Mouse (Mus musculus): Measurements from ENCODE around the gene Syndig1l.
A peak's percentile ranks its signal among the peaks of the same experiment; 100 is the strongest.

Gene Syndig1l

GRCm38 (mm10) chr12:84698319-84699081 lies at the start of gene Syndig1l:
Syndig1l (minus strand) TSS chr12:84698831.
- peak; percentile 65 to 89 for DNase-seq (ENCODE audit: low spot score in 2 of 2)

- DNase-seq (ENCODE audit: low spot score in 2 of 2) = no peak
These were observed 49.5 kb upstream of the Syndig1l start for GRCm38 (mm10) chr12:84748134-84748533.

GRCm38 (mm10) chr12:84745700-84746099 lies 47.1 kb upstream of the Syndig1l start:
- DNase-seq (ENCODE audit: low spot score in 2 of 2) = no peak

- DNase-seq (ENCODE audit: low spot score in 2 of 2) = no peak
These were observed 44.9 kb upstream of the Syndig1l start for GRCm38 (mm10) chr12:84743496-84743895.

GRCm38 (mm10) chr12:84733366-84733765 lies 34.7 kb upstream of the Syndig1l start:
- no peak for DNase-seq (ENCODE audit: low spot score in 2 of 2)

GRCm38 (mm10) chr12:84728421-84728820 lies 29.8 kb upstream of the Syndig1l start:
- DNase-seq (ENCODE audit: low spot score in 2 of 2) = no peak

GRCm38 (mm10) chr12:84727434-84727833 lies 28.8 kb upstream of the Syndig1l start:
- DNase-seq (ENCODE audit: low spot score in 2 of 2) = no peak

GRCm38 (mm10) chr12:84726986-84727385 lies 28.4 kb upstream of the Syndig1l start:
- no peak for DNase-seq (ENCODE audit: low spot score in 2 of 2)

GRCm38 (mm10) chr12:84726391-84726790 lies 27.8 kb upstream of the Syndig1l start:
- DNase-seq (ENCODE audit: low spot score in 2 of 2) = no peak

GRCm38 (mm10) chr12:84718462-84719244 lies 20.0 kb upstream of the Syndig1l start:
- no peak for DNase-seq (ENCODE audit: low spot score in 2 of 2)

GRCm38 (mm10) chr12:84714578-84714977 lies 15.9 kb upstream of the Syndig1l start:
- DNase-seq (ENCODE audit: low spot score in 2 of 2) = no peak

- peak; percentile 37 to 70 for DNase-seq (ENCODE audit: low spot score in 2 of 2)
These were observed 11.3 kb upstream of the Syndig1l start for GRCm38 (mm10) chr12:84709842-84710439.

GRCm38 (mm10) chr12:84707804-84708203 lies 9.2 kb upstream of the Syndig1l start:
- no peak for DNase-seq (ENCODE audit: low spot score in 2 of 2)

GRCm38 (mm10) chr12:84706886-84707285 lies 8.3 kb upstream of the Syndig1l start:
- DNase-seq (ENCODE audit: low spot score in 2 of 2) = no peak

GRCm38 (mm10) chr12:84702586-84702985 lies 4.0 kb upstream of the Syndig1l start:
- DNase-seq (ENCODE audit: low spot score in 2 of 2) = no peak

GRCm38 (mm10) chr12:84692141-84692540 lies 6.5 kb downstream of the Syndig1l start:
- no peak for DNase-seq (ENCODE audit: low spot score in 2 of 2)

- no peak for DNase-seq (ENCODE audit: low spot score in 2 of 2)
These were observed 7.3 kb downstream of the Syndig1l start for GRCm38 (mm10) chr12:84691347-84691746.

- DNase-seq (ENCODE audit: low spot score in 2 of 2) = no peak
These were observed 9.6 kb downstream of the Syndig1l start for GRCm38 (mm10) chr12:84689051-84689450.

- DNase-seq (ENCODE audit: low spot score in 2 of 2) = no peak
These were observed 11.1 kb downstream of the Syndig1l start for GRCm38 (mm10) chr12:84687531-84687930.

- DNase-seq (ENCODE audit: low spot score in 2 of 2) = no peak
These were observed 12.5 kb downstream of the Syndig1l start for GRCm38 (mm10) chr12:84686176-84686575.

GRCm38 (mm10) chr12:84684569-84684968 lies 14.1 kb downstream of the Syndig1l start:
- DNase-seq (ENCODE audit: low spot score in 2 of 2) = no peak

- DNase-seq (ENCODE audit: low spot score in 2 of 2) = no peak
These were observed 22.6 kb downstream of the Syndig1l start for GRCm38 (mm10) chr12:84676011-84676410.

Data from spleen, postnatal 4 days (tissue).